Mouse (Mus musculus) hematopoietic multipotent progenitor cell, adult 10-12 weeks (in vitro differentiated cells): Measurements from ENCODE around the gene Ccdc32. TPM values are rescaled to one million over a fixed set of nuclear protein-coding genes. Genes with fewer than 3 reads are reported as not detected.

Experiments used
- polyA plus RNA-seq: library from polyadenylated mRNA; stranded (reverse); fragments of >175 nt; gene quantifications from 2 replicates; pipeline ENCODE4 v1.2.3, GENCODE M21; 2012; ENCODE audit warnings: low replicate concordance

The Ccdc32 gene
- polyA plus RNA-seq, result 8.6 and 10.8 TPM in 2 replicates

GRCm38 (mm10) chr2:119028941-119029551 lies at the start of gene Ccdc32:
Ccdc32 (minus strand) TSS chr2:119029393.

GRCm38 (mm10) chr2:119046649-119047611 lies 17.7 kb upstream of the Ccdc32 start, which contains the start of gene Knl1:
Knl1 (plus strand) TSS chr2:119047119.

GRCm38 (mm10) chr2:119034656-119035396 lies 5.6 kb upstream of the Ccdc32 start, which contains the start of gene Rpusd2:
Rpusd2 (plus strand) TSS chr2:119034790.

Other genes starting within 250 kb of the Ccdc32 start
- gene Disp2, start 249.7 kb downstream of the Ccdc32 start, polyA plus RNA-seq, result 0.05 and 0.15 TPM in 2 replicates
- 27.4 and 56.6 TPM in 2 replicates for gene Knstrn, start 215.4 kb downstream of the Ccdc32 start, polyA plus RNA-seq
- gene Ivd, start 167.4 kb downstream of the Ccdc32 start, polyA plus RNA-seq, result 3.8 and 16.8 TPM in 2 replicates
- gene Bahd1, start 129.0 kb downstream of the Ccdc32 start, polyA plus RNA-seq, result 71.3 and 106 TPM in 2 replicates
- 9.5 and 19.0 TPM in 2 replicates for gene Chst14, start 102.9 kb downstream of the Ccdc32 start, polyA plus RNA-seq
- gene Rpusd2, start 5.4 kb upstream of the Ccdc32 start, polyA plus RNA-seq, result 2.1 and 2.7 TPM in 2 replicates
- gene Knl1, start 17.7 kb upstream of the Ccdc32 start, polyA plus RNA-seq, result 1.1 and 2.2 TPM in 2 replicates
- 2.5 and 4.6 TPM in 2 replicates for gene Rad51, start 83.4 kb upstream of the Ccdc32 start, polyA plus RNA-seq
- 8.6 and 11.3 TPM in 2 replicates for gene Rmdn3, start 127.6 kb upstream of the Ccdc32 start, polyA plus RNA-seq
- gene Gchfr, start 138.4 kb upstream of the Ccdc32 start, polyA plus RNA-seq, result 0.95 and 2.3 TPM in 2 replicates
- gene Gm14137, start 145.1 kb upstream of the Ccdc32 start, polyA plus RNA-seq, result 0.88 and 2.3 TPM in 2 replicates
- 13.7 and 35.1 TPM in 2 replicates for gene Zfyve19, start 179.2 kb upstream of the Ccdc32 start, polyA plus RNA-seq
- gene Dnajc17, start 179.4 kb upstream of the Ccdc32 start, polyA plus RNA-seq, result 17.6 and 32.2 TPM in 2 replicates
- gene Ppp1r14d, start 200.5 kb upstream of the Ccdc32 start, polyA plus RNA-seq, result not detected in 2 replicates
- 0.30 and 2.0 TPM in 2 replicates for gene Spint1, start 208.0 kb upstream of the Ccdc32 start, polyA plus RNA-seq
- gene Rhov, start 241.9 kb upstream of the Ccdc32 start, polyA plus RNA-seq, result 0.46 and 2.0 TPM in 2 replicates